Mouse (Mus musculus): ENCODE results near the gene Tmie.

- TF ChIP-seq EP300 (IDR thresholded peaks at IDR 0.05; ENCODE audit: low read depth) (no peak), CTCF (IDR thresholded peaks at IDR 0.05; ENCODE audit: low read depth) (no peak)
Observed at GRCm38 (mm10) chr9:110825832-110826231, 54.1 kb downstream of the Tmie start.
